Mouse (Mus musculus): ENCODE measurements at regions not wholly inside any gene's neighbourhood (a gene's known extent, or its start where the extent isn't known, plus 50 kb on each side); places are given as distances from the start of the nearest gene placed in this dataset.

DNA sequence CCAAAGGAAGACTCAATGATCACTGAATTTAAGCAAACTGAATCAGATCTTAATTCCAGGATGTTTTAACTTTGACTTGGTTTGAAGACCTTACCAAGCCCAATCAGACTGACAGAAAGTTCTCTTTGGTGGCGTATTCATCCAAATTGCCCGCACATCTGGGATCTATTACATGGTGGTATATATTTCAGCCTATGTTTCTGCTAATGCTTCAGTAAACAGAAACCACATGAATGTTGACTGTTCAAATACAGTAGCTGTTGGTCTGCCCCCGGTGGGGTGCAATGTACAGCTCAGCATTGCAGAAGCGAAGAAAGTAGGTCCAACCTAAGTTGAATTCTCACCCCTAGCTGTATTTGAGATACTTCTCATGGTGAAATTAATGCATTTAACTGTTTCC is 346.5 kb downstream of the Nuak1 start:
- DNase-seq = no peak

DNA sequence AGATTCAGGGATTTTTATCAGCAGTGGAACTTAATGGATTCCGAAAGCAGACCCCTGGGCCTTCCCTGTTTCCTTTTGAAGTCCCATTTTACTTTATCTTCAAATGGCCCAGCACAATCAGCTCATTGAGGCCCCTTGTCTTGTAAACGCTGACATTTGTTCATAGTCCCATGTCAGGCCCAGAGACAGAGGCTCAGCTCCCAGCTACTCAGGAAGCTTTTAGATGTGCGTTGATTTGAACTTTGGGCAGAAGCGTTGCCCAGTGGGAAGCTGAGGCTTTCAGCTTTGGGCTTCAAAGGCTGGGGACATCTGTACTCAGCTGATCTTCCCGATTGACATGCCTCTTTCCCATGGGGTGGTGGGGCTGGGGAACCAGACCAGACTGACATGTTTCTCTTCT is 343.2 kb downstream of the Nuak1 start:
- DNase-seq = no peak

DNA sequence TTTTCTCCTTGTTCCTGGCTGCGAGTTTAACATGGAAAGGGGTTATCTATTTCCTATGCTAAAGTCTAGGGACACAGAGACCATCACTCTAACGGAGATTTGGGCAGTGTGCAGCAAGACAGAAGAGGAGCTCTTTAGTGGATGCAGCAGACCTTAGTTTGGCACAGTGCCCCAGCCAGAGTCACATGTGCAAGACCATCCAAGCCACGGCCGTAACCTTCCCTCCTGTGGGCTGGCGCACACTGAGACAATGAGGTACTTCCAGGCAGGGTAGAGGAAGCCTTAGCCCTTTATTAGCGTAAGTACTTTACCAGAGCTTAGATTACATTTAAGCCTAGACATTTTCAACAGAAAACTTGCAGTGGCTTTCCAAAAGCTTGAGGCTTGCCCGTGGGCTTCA is 336.4 kb downstream of the Nuak1 start:
- DNase-seq = no peak

DNA sequence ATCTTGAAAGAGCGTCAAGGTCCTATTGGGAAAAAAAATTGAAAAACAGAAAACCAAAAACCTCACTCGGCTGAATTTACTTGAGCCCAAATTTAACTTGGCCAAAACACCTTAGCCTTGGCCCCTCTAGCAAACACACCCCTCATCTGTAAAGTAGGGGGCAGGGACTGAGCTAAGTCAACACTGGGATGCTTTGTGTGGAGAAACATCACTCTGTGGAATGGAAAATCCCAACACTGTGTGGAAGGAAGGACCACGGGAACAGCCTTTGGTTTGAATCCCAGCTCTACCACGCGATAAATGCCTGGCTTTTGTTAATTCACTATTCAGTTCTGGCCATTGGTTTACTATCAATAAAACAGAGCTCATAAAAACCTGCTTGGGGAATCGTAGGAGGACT is 335.8 kb downstream of the Nuak1 start:
- DNase-seq = no peak

DNA sequence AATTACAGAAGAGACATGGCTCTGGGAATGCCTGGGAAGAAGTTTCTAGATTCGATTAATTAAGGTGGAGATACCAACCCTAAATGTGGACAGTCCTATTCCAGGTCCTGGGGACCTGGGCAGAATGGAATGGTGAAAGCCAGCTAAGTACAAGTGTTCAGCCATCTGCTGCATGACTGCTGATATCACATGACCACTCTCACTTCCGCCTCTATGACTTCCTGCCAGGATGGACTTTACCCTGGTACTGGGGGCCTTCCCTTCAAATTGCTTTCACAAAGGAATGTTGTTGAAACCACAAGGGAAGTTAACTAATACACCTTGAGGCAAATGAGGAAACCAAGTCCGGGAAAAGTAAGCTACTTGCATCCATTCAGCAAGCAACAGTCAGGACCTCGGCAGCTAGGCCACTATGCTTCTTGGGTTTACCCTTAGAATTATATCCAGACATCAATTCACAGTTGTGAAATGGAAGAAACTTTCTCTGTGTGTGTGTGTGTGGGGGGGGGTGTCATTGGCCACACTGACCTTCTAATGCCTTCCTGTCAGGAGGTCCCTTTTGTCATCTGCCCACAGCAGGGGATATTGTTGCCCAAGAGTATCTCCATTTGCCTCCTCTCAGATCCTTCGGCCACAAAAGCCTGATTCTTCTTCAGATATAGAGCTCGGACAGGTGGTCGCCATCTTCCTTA is 330.6 kb downstream of the Nuak1 start:
- DNase-seq = no peak

DNA sequence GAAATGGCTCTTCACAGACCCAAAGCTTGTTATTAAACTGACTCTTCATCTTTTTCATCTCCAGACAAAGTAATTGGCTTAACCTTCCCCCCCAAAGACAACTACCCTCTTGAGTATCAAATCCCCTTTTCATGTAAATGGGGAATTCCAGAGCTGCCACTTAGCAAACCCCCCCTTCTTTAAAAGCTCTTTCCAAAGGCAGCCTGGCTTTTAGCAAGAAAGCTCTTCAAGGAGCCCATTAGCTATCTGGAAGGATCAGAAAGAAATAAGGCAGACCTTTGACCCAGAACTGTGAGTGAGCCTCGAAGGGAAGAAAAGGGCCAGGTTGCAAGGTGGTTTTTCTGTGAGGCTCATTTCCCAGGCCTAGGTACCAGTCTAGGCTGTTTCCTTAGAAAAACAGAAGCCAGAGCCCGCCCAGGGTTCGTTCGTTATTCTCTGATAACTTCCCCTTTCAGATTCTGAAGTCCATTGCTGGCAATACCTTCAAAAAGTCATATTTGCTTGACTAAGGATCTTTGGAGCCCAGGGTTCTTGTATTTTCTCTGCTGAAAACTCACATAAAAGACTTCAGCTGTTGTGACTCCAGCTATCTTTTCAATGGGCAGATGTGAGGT is 329.9 kb downstream of the Nuak1 start:
- DNase-seq = no peak

DNA sequence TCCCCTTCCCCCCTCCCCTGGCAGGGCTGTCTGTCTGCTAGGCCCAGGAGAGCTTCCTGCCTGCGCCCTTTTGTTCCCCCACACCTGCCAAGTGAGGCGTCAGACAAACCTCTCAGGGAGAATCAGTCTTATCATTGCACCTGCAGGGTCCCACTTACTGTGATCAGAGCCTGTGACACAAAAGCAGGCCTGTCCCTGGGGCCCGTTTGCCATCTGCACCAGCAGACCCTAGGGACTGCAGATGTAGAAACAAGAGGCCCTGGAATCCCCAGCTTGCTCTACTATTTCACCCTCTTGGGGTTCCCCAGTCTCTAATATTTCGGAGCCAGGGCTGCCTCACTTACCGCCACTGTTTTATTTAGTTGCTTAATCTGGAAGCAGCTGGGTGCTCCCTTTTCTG is 328.9 kb downstream of the Nuak1 start:
- no peak for DNase-seq

DNA sequence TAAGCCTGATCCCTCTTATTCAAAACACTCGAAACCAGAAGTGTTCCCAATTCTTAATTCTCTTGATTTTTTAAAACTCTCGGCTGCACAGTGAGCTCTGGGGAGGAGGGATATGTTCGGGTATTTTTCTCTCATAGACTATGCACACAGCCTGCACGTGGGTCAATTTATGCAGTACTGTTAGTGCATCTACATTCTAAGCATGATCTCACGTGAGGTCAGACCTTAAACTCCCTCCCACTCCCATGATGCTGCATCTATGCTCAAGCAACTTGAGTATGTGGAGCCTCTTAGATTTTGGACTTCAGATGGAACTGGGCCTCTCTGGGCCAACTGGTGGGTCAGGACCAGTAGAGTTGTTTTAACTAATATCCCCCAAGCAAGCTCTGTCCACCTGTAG is 328.5 kb downstream of the Nuak1 start:
- no peak for DNase-seq

DNA sequence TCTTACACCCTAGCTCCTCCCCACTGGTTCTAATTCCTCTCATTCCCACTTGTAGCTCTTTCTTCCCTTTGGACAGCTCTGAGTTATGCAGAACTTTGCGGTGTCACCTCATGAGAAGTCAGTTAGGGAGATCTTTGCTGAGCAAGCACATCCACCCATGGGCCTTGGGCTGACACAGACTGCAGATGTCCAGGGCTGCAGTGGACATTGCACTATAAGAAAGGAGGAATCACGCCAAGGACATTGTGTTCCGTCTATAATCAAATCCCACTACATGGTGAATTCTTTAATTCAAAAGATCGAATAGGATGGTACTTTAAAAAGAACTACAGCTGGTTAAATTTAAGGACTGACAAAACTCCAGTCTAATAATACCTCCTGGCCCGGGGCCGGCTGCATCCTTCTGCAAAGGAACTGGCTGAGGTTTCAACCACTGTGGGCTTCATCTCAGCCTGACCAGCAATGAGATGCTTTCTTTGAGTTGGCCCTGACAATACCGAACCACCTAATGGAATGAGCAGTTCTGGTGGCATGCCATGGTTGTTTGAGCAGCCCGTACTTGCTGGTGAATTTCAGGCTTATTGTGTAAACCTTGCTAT is 320.3 kb downstream of the Nuak1 start:
- DNase-seq = no peak

DNA sequence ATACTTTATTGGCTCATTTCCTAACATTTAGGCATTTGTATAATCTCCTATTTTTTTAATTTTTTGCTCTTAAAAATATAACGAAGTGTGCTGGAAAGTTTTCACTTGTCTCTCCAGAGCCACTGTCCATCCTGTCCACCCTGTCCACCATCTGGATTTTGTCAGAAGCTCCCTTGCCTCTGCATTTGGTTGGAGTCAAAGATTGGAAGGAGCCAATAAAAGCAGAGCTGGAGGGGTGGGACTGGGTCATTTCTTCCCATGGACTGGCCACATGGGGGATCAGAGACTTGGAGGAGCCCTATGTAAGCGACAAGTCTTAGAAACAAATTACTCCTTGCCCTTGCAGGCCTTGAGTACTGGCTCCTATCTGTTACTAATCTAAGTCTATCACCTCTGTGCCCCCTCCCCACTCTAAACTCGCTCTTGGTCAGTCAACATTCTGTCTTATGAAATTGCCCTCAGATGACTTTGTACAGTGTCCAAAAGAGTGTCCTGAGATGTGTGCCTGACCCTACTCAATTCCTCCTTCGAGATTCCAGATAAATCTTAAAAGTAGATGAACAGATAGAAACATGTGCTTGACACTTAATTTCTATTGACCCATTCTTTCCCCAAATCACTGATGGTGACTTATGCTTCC is 303.3 kb downstream of the Nuak1 start:
- DNase-seq = no peak

DNA sequence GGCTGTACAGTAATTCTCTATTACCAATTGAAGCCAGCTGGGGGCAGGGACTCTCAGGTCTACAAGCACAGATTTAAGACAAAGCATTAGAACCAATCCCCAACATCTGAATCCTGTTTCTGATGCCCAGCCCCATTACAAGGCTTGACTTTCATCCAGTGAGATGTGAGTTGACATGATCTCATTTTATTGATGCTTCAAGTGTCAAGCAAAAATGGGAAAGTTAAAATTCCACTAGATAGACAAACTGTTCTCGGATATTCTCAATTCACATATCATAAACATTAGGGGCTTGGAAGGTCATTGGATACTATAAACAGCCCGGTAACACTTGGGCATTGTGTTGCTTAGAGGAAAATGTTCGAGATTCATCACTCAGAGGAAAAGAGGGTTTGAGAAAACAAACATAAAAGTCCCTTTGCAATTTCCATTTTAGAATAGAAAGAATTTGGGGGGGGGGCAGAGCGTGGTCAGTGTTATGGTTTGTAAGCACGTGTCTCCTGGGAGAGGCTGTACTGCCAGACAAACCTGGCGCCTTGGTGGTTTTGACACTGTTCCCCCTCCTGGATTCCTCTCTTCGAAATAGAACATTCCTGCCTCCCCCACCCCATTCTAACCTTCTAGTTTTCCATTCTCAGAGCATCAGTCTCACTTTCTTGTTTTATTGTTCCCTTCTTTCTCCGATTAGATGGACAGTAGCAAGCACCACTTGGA is 297.5 kb downstream of the Nuak1 start:
- no peak for DNase-seq

DNA sequence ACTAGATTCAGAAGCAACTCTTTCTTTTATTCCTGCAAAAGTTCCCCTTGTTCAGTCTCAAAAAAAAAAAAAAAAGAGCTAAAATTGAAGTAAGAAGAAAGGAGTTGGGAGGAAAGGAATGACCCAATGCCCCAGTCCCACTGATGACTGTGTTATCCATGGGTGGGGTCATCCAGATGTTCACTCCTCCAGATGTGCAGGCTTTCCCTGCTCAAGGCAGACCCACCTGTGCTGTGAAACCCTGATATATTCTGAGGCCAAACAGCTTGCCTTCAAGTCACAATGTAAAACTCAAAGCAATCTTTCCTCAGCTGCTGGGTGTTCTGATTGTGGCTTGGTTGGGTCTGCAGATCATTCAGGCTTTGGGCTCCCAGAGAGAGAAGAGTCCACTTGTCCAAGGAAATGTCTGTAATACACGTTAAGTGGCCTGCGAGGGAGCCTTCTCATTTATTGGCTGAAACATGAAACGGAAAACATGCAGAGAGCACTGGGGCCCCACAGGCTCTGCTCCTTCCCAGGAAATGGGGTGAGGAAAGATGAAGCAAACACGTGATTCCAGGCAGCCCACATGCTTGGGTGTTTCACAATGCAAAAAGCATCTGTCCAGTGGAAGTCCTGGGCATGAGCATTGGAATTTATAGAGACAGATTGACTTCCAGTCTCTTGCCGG is 296.6 kb downstream of the Nuak1 start:
- peak in 1 of 2 experiments; percentile 15 for DNase-seq

DNA sequence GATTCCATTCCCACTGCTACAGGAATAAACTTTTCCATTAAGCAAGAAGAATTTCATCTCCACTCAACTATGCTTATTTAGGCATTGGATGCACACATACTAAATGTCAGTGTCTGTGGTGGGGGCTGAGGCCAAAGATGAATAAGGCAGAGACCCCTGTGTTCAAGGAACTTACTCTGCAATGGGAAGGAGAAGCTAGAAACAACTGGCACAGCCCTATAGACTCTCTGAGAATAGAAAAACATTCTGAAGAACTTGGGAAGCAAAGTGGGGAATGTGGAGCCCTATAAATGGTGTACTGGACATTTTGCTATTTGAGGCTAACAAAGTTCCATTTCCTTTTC is 296.1 kb downstream of the Nuak1 start:
- no peak for DNase-seq

DNA sequence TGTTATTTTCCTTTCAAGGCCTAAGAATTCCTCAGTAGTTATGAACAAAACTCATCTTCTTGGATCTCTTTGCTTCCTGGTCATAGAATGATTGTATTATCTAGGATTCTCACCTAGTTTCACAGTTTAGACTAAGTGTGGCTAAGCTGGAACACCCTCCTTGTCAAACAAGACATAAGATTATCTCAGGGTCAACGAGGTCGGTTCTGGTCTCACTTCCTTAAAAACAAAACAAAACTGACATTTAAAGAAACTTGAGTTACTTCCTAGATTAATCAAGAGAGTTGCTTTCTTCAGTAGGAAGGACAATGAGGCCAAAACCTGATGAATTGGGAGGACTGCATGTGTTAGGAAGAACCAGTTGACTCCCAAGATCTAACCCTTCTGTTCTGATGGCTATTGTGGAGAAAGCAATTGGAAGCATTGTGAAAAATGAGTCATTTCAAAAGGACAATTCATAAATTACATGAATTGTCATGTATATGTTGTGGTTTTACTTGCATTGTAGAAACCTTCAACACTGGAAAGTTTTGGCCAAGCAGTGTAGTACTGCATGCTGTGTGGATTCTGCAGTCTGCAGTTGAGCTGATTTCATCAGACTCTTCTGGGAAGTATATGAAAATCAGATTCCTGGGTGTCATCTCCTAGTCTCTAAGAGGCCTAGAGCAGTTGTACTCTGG is 293.0 kb downstream of the Nuak1 start:
- no peak for DNase-seq

DNA sequence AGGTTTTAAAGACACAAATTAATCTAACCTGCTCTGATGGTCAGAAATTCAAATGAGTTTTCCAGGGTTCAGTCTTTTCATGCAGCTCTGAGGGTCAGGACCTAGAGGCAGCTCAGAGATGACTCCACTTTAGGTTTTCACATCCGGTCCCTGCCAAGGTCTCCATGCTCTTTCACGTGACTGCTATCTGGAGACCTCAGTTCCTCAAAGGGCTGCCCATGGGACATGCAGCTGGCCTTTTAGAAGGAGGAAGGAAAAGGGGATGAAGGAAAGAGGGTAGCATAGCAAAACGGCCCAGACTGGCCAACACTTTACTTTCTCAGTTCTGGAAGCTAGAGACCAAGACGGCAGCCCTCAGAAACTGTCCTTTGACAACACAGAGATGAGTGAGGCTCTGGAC is 276.6 kb downstream of the Nuak1 start:
- no peak for DNase-seq

DNA sequence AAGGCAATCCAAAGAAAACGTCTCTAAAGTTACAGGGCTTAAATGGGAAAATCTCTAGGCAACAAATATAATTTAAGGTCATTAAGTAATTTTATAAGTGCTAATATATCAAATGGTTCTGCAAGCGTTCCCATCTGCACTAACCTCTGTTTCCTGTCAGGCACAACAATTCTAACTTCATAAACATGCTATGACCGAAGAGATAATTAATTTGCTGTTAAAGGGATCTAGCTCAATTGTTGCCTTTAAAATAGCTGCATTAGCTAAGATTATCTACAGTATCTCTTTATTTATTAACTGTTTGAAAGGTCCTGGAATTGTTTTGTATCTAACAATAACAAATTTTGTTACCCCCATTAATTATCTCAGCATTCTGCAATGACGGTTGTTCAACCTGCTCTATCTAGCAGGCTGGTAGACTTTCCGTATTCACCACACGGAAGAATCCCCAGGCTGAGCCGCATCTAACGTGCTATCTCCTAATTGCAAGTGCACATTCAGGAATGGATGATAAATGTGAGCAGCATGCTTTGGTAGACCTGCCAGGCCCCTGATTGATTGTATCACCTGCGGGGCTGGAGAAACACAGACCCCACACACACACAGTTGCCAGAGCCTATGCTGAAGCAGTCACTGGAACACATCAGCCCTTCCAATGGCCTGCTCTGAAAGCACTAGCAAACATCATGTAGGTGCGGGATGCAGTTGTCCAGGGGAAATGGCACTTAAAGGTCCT is 274.4 kb downstream of the Nuak1 start:
- DNase-seq = no peak

DNA sequence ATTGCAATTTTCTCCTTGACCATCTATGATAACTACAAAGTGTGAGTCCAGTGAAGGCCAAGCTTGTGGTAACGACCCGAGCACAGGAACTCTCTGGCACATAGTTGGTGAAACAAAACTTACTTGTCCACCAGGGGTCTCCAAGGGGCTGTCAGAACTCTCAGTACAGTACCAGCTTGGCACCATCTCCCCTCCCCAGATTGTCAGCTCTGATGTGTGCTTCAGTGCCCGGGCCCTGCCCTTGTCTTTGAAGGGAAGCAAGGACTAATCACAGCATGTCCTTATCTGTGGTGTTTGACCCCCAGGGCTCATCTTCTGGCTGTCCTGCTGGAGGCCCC is 273.9 kb downstream of the Nuak1 start:
- DNase-seq = peak in 1 of 2 experiments; percentile 20

DNA sequence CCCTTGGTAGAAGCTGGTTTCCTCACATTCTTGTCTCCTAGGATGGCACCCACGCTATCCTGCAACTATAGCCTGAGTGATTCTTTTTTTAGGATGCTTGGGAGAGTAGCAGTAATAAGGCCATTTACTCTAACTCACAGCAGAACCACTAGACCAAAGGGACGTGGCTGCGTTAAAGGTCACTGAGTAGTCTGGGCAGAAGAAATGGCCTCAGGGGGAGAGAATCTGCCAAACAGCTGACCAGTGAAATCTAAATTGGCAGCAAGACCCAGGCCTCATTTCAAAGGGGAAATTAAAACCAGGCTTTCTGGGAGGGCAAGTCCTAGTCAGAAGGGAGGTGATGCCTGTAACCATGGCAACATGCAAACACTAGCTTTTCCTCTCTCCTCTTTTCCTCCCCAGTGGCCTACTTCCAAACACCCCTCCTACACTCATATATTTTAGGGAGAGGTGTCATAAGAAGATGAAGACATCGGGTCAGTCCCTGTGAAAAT is 267.5 kb downstream of the Nuak1 start:
- no peak for DNase-seq

DNA sequence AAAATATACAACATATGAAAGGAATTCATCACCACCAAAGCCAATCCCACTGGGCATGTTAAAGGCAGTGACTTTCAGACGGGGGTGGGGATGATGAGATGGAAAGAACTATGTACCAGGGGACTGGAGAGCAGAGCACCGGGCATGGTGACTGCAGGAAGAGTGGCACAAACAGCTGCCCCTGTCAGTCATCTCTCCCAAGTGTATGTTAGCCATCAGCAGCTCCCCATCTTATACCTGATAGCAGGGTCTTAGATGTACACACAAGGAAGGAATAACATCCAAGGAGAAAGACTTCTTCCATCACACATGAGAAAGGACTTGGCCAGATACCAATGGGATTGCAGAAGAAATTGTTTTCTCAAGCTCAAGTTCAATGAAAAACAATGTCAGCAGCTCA is 257.2 kb downstream of the Nuak1 start:
- no peak for DNase-seq

DNA sequence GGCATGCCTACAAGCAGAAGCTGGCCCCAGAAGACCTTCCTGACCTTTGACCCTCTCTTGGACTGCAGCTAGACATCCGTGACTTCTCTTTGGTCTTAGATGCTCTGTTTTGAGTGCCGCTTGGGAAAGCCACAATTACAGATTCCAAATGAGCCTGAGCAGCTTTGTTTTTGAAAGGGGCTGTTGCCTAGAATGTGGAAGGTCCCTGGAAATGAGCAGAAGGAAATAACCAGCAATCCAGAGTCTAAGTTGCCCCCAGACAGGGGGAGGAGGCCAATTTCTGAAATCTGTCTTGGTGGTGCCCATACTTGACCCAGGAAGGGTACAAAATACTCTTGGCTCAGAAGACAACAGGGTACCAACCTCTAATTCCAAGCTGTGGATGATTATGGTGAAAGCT is 253.9 kb downstream of the Nuak1 start:
- DNase-seq = no peak

DNA sequence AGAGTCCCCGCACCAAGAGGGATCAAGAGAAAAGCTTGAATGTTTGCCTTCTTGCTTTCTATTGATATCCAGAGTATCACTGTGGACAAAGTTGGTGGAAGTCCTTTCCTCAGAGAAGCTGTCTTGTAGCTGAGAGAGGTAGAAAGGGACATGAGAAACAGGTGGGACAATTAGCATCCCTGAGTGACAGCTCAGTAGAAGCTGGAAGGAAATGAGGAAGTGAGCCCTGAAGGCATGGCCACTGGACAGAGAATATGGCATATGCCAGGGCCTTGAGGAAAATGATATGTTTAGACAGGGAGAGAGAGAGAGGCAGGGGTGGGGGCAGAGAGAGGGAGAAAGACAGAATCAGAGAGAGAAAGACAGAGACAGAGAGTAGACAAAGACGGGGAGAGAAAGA is 241.4 kb downstream of the Nuak1 start:
- no peak for DNase-seq

DNA sequence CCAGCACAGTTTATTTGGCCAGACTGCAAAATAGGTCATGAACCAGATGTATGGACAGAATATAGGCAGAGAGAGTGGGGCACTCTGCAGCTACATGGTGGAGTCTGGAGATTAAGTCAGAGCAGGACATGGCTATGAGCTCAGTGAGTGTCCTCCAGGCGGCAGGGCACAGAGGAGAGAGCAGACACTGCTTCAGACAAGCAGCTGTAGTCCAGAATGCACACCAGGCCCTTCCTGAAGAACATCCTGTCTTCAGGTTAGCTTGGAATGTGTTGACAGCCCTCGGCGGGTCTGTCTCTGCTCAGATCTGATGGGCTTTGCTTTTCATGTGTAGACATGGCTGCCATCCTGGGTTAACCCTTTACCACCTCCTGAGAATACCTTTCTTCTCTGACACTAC is 238.6 kb downstream of the Nuak1 start:
- no peak for DNase-seq

All from kidney, postnatal 25 days (tissue).